Mouse (Mus musculus) adrenal gland (tissue): ENCODE data around the gene Rapgef5.

ENCODE experiments used
- intact Hi-C: fragments of 180-260 bp; cut with DNase I; formaldehyde crosslinking; loops from one replicate; pipeline ENCODE4 v1.15.1; 2025

Rapgef5 gene

GRCm38 (mm10) chr12:117605966-117606365, 89.7 kb downstream of the Rapgef5 start:
- intact Hi-C loops, result no loop called here

GRCm38 (mm10) chr12:117612715-117613114, 96.4 kb downstream of the Rapgef5 start:
- intact Hi-C loops, result no loop called here

- intact Hi-C loops, result no loop called here
Observed at GRCm38 (mm10) chr12:117619523-117620023, 103.3 kb downstream of the Rapgef5 start.

- intact Hi-C loops, result no loop called here
Observed at GRCm38 (mm10) chr12:117622972-117623371, 106.7 kb downstream of the Rapgef5 start.

- intact Hi-C loops, result no loop called here
Observed at GRCm38 (mm10) chr12:117627311-117627710, 111.0 kb downstream of the Rapgef5 start.

- intact Hi-C loops, result no loop called here
Observed at GRCm38 (mm10) chr12:117628321-117629093, 112.2 kb downstream of the Rapgef5 start.

- intact Hi-C loops, result no loop called here
Observed at GRCm38 (mm10) chr12:117632133-117632532, 115.9 kb downstream of the Rapgef5 start.

GRCm38 (mm10) chr12:117636139-117636772, 120.0 kb downstream of the Rapgef5 start:
- intact Hi-C loops, result no loop called here

GRCm38 (mm10) chr12:117636969-117637368, 120.7 kb downstream of the Rapgef5 start:
- intact Hi-C loops, result no loop called here

GRCm38 (mm10) chr12:117638833-117639232, 122.6 kb downstream of the Rapgef5 start:
- intact Hi-C loops, result no loop called here

GRCm38 (mm10) chr12:117639356-117640121, 123.3 kb downstream of the Rapgef5 start:
- intact Hi-C loops, result no loop called here

GRCm38 (mm10) chr12:117642512-117642911, 126.2 kb downstream of the Rapgef5 start:
- intact Hi-C loops, result no loop called here

GRCm38 (mm10) chr12:117645771-117646170, 129.5 kb downstream of the Rapgef5 start:
- intact Hi-C loops, result no loop called here

GRCm38 (mm10) chr12:117653920-117654472, 137.7 kb downstream of the Rapgef5 start:
- intact Hi-C loops, result no loop called here

- intact Hi-C loops, result no loop called here
Observed at GRCm38 (mm10) chr12:117656935-117657334, 140.7 kb downstream of the Rapgef5 start.

GRCm38 (mm10) chr12:117657766-117658165, 141.5 kb downstream of the Rapgef5 start:
- intact Hi-C loops, result no loop called here

GRCm38 (mm10) chr12:117658821-117659220, 142.5 kb downstream of the Rapgef5 start:
- intact Hi-C loops, result no loop called here

GRCm38 (mm10) chr12:117660361-117660760, 144.1 kb downstream of the Rapgef5 start:
- intact Hi-C loops, result no loop called here

- intact Hi-C loops, result no loop called here
Observed at GRCm38 (mm10) chr12:117661871-117662270, 145.6 kb downstream of the Rapgef5 start.

- intact Hi-C loops, result no loop called here
Observed at GRCm38 (mm10) chr12:117663637-117664036, 147.4 kb downstream of the Rapgef5 start.

- intact Hi-C loops, result no loop called here
Observed at GRCm38 (mm10) chr12:117664644-117665043, 148.4 kb downstream of the Rapgef5 start.
